Mouse (Mus musculus): ENCODE results near the gene Mrpl41.

DNA sequence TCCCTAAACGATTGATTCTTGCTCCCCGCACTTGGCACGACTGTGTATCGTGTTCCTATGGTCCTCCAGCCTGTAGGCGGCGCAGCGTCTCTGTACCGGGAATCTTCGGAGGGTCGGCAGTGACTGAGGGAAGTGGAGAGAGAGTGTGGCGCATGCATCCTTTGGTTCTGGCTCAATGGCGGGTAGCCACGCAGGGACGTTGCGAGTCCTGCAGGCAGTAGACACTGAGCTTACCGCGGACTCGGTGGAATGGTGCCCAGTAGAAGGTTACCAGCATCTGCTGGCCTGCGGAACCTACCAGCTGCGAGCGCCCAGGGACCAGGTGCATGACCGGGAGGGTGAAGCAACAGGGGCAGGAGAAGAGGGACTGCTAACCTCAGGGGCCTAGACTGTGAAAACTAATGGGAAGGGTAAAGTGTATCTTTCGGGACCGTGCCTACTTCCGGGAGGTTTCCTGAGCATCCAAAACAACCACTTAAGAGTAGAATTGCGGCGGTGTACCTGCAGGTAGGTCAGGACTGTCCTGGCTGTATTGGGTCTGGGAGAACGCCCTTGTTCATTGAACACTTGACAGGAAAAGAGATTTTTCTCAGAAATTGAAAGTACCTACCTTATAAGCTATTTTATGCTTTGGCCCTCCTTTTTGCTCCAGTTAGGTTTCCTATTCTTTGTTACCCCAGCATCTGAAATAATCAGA lies 12.4 kb downstream of the Mrpl41 start, which contains the start of gene Dph7:
- peak; percentile 92 for TF ChIP-seq CTCF (IDR thresholded peaks at IDR 0.05; ENCODE audit: extremely low read depth, insufficient read depth, low read length)
- peak; percentile 97 for TF ChIP-seq POLR2A (IDR thresholded peaks at IDR 0.05; ENCODE audit: extremely low read depth, insufficient read depth, low read length)
